Mouse (Mus musculus) hindbrain, embryonic 12.5 days (tissue): Measurements from ENCODE around the gene Braf. TPM values are rescaled to one million over a fixed set of nuclear protein-coding genes. Genes with fewer than 3 reads are reported as not detected.
"Not testable (repeated sequence)": the region's sequence is repeated elsewhere in the genome, so short reads cannot be mapped to it uniquely, and the experiment has no call there.

Experiments used
- ATAC-seq: fragments of 200-750 bp; cut with Nextera tagmentation; 2 replicates; pipeline ENCODE4 v1.8.0; 2017; ENCODE audit warnings: moderate TSS enrichment; ENCODE audit not compliant: low FRiP score
- H3K27ac ChIP-seq: fragments of 300-500 bp; sonication (generic); 2 replicates; pipeline ENCODE4 v1.5.1; 2016; ENCODE audit warnings: mild to moderate bottlenecking
- H3K27me3 ChIP-seq: fragments of 300-500 bp; sonication (generic); 2 replicates; pipeline ENCODE4 v1.6.1; 2016; ENCODE audit warnings: mild to moderate bottlenecking
- H3K36me3 ChIP-seq: fragments of 300-500 bp; sonication (generic); 2 replicates; pipeline ENCODE4 v1.6.1; 2016; ENCODE audit warnings: mild to moderate bottlenecking
- H3K4me1 ChIP-seq: fragments of 300-500 bp; sonication (generic); 2 replicates; pipeline ENCODE4 v1.6.1; 2016
- H3K4me2 ChIP-seq: fragments of 300-500 bp; sonication (generic); replicated peaks from 2 replicates; pipeline ENCODE4 v1.6.1; 2016; ENCODE audit warnings: mild to moderate bottlenecking
- H3K4me3 ChIP-seq: fragments of 300-500 bp; sonication (generic); 2 replicates; pipeline ENCODE4 v1.5.1; 2016; ENCODE audit warnings: mild to moderate bottlenecking
- H3K9ac ChIP-seq: fragments of 300-500 bp; sonication (generic); 2 replicates; pipeline ENCODE4 v1.6.1; 2016; ENCODE audit warnings: mild to moderate bottlenecking, moderate library complexity
- H3K9me3 ChIP-seq: fragments of 300-500 bp; sonication (generic); replicated peaks from 2 replicates; pipeline ENCODE4 v1.6.1; 2016; ENCODE audit warnings: mild to moderate bottlenecking
- WGBS: fragments of 180-500 bp; shearing (Covaris S2); methylation state at CpG from one replicate; pipeline ENCODE4 v1.1.7; 2016; 5-methylcytosine and 5-hydroxymethylcytosine counted together
- polyA plus RNA-seq: library from polyadenylated mRNA; unstranded; fragments of >200 nt; fragmentation: Nextera tagmentation; extraction: Ambion mirVana; gene quantifications from 2 replicates; pipeline ENCODE4 v1.2.1, GENCODE M21; 2016

The Braf gene
- polyA plus RNA-seq, result 25.7 and 29.2 TPM in 2 replicates

DNA sequence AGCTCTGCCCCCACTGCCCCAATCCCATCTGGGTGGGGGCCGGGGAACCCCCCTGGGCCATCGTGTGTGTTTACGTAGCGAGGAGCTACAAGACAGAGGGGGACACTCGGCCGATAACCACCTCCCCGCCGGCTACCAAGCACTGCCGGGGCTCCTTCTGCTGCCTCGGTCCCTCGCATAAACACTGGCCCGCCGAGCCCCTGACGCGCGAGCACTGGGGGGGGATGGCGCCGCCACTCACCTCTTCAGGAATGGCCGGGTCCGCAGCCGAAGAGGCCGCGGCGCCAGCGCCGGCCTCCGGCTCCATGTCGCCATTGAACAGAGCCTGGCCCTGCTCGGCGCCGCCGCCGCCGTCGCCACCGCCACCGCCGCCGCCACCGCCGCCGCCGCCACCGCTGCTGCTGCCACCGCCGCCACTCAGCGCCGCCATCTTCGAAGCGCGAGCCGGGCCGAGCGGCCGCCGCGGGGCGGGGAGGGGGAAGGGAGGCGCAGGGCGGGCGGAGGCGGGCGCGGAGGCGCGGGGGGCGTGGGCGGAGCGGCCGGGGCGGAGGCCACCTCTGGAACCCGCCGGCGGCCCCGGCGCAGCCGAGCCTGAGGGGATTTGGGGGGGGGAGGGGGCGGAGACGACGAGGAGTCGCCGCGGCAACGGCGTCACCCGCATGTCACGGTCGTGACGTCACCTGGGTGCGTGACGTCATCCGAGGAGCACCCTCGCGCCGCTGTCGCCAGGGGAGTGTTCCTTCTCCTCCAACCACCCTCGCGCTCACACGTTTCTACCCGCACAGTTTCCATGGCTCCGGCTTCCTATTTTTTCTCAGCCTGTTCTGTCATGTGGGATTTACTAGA is at the start of gene Braf:
TSS of gene Braf (minus strand) at position 598 of the 846 bp plus-strand sequence.
- under 1% methylated on average over 59 of the region's 101 CpGs for WGBS
- peak; percentile 92 for ATAC-seq
- peaks cover 21% of the 10 kb centered on the region for H3K4me1 ChIP-seq
- H3K36me3 ChIP-seq, result no peaks in the 10 kb centered on the region
- H3K27me3 ChIP-seq, result no peaks in the 10 kb centered on the region
- peak within 1 kb of the TSS; percentile 77 for H3K4me3 ChIP-seq
- peak within 1 kb of the TSS; percentile 80 for H3K9ac ChIP-seq
- H3K27ac ChIP-seq, result peak within 1 kb of the TSS; percentile 98
- H3K4me2 ChIP-seq, result peak within 1 kb of the TSS; percentile 90
- H3K9me3 ChIP-seq, result no peaks in the 10 kb centered on the region

DNA sequence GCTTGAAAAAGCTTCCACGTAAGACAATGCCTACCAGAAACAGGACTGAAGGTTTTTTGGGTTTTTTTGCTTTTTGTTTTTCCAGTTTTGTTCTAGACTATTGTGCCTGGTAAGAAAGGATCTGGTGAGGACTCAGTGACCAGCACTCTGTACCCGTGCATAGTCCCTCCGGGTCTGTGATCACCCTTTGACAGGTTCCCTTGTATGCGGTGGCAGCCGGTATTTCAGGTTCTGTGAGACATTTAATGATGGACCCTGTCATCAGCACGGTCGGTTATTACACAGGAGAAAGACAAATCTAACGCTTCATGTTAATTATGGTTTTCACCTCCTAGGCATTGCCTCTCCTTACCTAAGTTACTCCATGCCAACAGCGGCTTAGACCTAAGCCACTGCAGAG is 49.8 kb upstream of the Braf start:
- Histone ChIP-seq H3K9ac (no peak overlapping the region), H3K4me2 (no peak overlapping the region), H3K4me1 (no peaks in the 10 kb centered on the region), H3K27ac (no peak overlapping the region), H3K36me3 (no peaks in the 10 kb centered on the region), H3K4me3 (no peak overlapping the region), H3K9me3 (no peaks in the 10 kb centered on the region), H3K27me3 (no peaks in the 10 kb centered on the region)
- no peak for ATAC-seq
- 88% methylated on average over 9 of the region's 9 CpGs for whole genome bisulfite sequencing

DNA sequence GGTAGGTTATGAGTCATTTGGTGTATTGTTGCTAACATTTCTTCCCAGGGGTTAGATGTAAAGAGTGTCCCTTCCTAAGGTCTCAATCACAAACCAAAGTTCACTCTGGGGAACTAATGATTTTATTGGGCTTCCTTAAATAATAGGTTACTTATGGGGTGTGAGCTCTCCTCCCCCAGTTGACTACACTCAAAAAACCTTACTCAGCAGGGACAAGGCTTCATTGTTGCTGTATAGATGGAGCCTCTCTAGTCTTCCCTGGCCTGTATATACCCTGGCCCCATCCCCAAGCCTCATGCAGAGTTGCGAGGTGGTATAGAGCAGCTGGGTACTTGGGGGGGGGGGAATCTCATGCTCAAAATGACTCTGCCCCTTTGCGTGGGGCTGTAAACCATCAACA is 32.0 kb upstream of the Braf start:
- Histone ChIP-seq H3K4me1 (no peaks in the 10 kb centered on the region), H3K36me3 (no peaks in the 10 kb centered on the region), H3K27ac (no peak overlapping the region), H3K9ac (no peak overlapping the region), H3K4me2 (no peak overlapping the region), H3K4me3 (no peak overlapping the region), H3K27me3 (no peaks in the 10 kb centered on the region), H3K9me3 (no peaks in the 10 kb centered on the region)
- WGBS, result 81% methylated on average over 2 of the region's 2 CpGs
- no peak for ATAC-seq

DNA sequence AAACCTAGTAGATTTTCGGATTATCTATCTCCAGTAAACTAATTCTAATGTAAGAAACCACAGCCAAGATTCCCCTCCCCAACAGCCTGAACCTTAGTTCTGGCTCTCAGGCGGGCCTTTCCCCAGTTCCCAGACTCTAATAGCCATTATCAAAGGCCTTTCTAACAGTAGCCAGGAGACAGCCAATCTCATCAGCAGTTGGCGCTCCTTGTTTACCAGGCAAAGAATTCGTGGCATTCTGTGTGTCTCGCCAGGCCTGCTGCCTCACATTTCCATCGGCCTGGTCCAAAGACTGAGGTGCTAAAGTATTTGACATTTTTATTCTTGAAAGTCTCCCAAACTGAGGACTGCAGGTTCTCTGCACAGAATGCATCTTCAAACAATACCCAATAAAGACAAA is 24.6 kb upstream of the Braf start:
- Histone ChIP-seq H3K4me2 (no peak overlapping the region), H3K27me3 (no peaks in the 10 kb centered on the region), H3K4me1 (0 out of 2 replicates have a peak, but pooled peaks cover 5% of the 10 kb centered on the region), H3K9ac (no peak overlapping the region), H3K9me3 (no peaks in the 10 kb centered on the region), H3K36me3 (no peaks in the 10 kb centered on the region), H3K4me3 (no peak overlapping the region), H3K27ac (no peak overlapping the region)
- WGBS, result 20% methylated on average over 6 of the region's 6 CpGs
- ATAC-seq, result no peak

DNA sequence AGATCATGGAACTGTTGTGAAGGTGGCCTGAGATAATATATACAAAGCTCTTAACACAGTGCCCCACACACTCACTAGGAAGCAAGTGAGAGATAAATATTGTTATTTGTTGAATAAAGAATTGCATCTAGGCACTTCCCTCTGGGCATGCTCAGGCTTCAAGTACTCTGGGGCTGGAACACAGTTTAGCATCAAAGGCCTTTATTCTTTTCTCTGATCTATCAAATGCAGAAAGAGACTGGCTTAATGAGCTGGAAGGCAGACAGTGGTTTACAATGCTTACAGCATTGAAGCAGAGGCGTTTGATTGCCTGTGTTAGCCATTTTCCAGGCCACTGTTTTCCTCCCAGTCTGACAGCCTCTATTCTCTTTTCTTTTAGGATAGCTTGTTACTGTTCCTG is 21.8 kb upstream of the Braf start:
- Histone ChIP-seq H3K9ac (no peak overlapping the region), H3K4me1 (0 out of 2 replicates have a peak, but pooled peaks cover 5% of the 10 kb centered on the region), H3K27ac (no peak overlapping the region), H3K36me3 (no peaks in the 10 kb centered on the region), H3K27me3 (no peaks in the 10 kb centered on the region), H3K4me3 (no peak overlapping the region), H3K9me3 (no peaks in the 10 kb centered on the region), H3K4me2 (no peak overlapping the region)
- no peak for ATAC-seq
- WGBS, result 13% methylated on average over 1 of the region's 1 CpGs

- 96% methylated on average over 1 of the region's 1 CpGs for WGBS
- 0 out of 2 replicates have a peak, but pooled peaks cover 5% of the 10 kb centered on the region for H3K4me1 ChIP-seq
- no peaks in the 10 kb centered on the region for H3K36me3 ChIP-seq
- ATAC-seq, result no peak
- H3K27me3 ChIP-seq, result no peaks in the 10 kb centered on the region
- H3K4me2 ChIP-seq, result no peak overlapping the region
- no peak overlapping the region for H3K9ac ChIP-seq
- H3K4me3 ChIP-seq, result no peak overlapping the region
- no peaks in the 10 kb centered on the region for H3K9me3 ChIP-seq
- H3K27ac ChIP-seq, result no peak overlapping the region
These were observed 20.2 kb upstream of the Braf start for GRCm38 (mm10) chr6:39745456-39745855.

DNA sequence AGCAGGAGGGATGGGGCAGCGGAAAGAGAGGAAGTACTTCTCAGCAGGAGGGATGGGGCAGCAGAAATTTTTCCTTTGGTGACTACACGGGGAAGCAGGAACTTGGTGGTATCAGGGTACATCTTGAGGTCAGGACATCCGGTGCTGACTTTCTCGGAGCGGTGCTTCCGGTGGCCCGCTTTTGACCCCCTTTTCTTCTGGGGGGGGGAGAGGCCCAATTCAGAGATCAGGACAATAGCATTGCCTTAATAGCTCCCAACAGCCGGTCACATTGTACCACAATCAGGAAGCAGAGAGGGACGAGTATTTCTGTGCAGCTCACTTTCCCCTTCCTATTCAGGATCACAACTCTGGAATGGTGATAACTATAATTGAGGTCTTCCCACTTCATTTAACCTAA is 14.4 kb upstream of the Braf start:
- not testable (repeated sequence) for H3K4me2 ChIP-seq, H3K36me3 ChIP-seq, H3K27ac ChIP-seq, H3K4me3 ChIP-seq, H3K9ac ChIP-seq, H3K4me1 ChIP-seq, ATAC-seq, H3K9me3 ChIP-seq, H3K27me3 ChIP-seq
- 87% methylated on average over 9 of the region's 9 CpGs for WGBS

DNA sequence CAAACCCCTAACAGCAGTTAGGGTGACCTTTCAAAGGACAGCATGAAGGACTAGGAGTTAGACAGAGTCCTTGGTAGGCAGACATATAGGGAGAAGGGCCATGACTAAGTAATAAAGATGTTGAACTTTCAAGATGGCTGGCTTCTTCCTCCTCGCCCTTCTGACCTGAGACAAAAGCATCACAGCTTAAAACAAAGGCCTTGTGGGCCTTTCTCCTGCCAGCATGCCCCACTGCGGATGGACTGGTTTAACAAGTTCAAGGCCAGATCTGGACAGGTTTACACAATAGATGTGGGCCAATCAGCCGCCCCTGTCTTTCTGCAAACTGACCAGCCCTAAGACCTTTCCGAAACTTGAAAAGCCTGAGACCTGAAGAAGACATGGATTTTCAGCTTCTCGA is 2.8 kb upstream of the Braf start:
- Histone ChIP-seq H3K4me3 (no peak overlapping the region), H3K27me3 (no peaks in the 10 kb centered on the region), H3K9ac (no peak overlapping the region), H3K9me3 (no peaks in the 10 kb centered on the region), H3K27ac (no peak overlapping the region), H3K4me1 (peaks cover 11% of the 10 kb centered on the region), H3K36me3 (no peaks in the 10 kb centered on the region), H3K4me2 (no peak overlapping the region)
- WGBS, result 82% methylated on average over 5 of the region's 5 CpGs
- no peak for ATAC-seq

GRCm38 (mm10) chr6:39726149-39726548 is 886 bp upstream of the Braf start:
- peaks cover 16% of the 10 kb centered on the region for H3K4me1 ChIP-seq
- no peaks in the 10 kb centered on the region for H3K9me3 ChIP-seq
- H3K36me3 ChIP-seq, result no peaks in the 10 kb centered on the region
- H3K4me3 ChIP-seq, result no peak overlapping the region
- no peak overlapping the region for H3K27ac ChIP-seq
- H3K9ac ChIP-seq, result no peak overlapping the region
- no peaks in the 10 kb centered on the region for H3K27me3 ChIP-seq
- 90% methylated on average over 3 of the region's 3 CpGs for WGBS
- ATAC-seq, result no peak
- no peak overlapping the region for H3K4me2 ChIP-seq

GRCm38 (mm10) chr6:39724542-39724865 is 759 bp downstream of the Braf start:
- H3K4me2 ChIP-seq, result peak overlapping the region; percentile 90
- H3K36me3 ChIP-seq, result no peaks in the 10 kb centered on the region
- no peaks in the 10 kb centered on the region for H3K9me3 ChIP-seq
- peak overlapping the region; percentile 77 for H3K4me3 ChIP-seq
- peak; percentile 53 for ATAC-seq
- H3K27ac ChIP-seq, result peak overlapping the region; percentile 98
- peak overlapping the region; percentile 80 for H3K9ac ChIP-seq
- H3K4me1 ChIP-seq, result peaks cover 21% of the 10 kb centered on the region
- H3K27me3 ChIP-seq, result no peaks in the 10 kb centered on the region
- WGBS, result under 1% methylated on average over 12 of the region's 12 CpGs

- H3K36me3 ChIP-seq, result no peaks in the 10 kb centered on the region
- no peaks in the 10 kb centered on the region for H3K27me3 ChIP-seq
- WGBS, result 3% methylated on average over 7 of the region's 7 CpGs
- peak overlapping the region; percentile 80 for H3K9ac ChIP-seq
- H3K4me2 ChIP-seq, result peak overlapping the region; percentile 90
- peak overlapping the region; percentile 98 for H3K27ac ChIP-seq
- H3K9me3 ChIP-seq, result no peaks in the 10 kb centered on the region
- H3K4me3 ChIP-seq, result peak overlapping the region; percentile 77
- ATAC-seq, result no peak
- peaks cover 21% of the 10 kb centered on the region for H3K4me1 ChIP-seq
These were observed 1.2 kb downstream of the Braf start for GRCm38 (mm10) chr6:39724071-39724470.

GRCm38 (mm10) chr6:39718567-39718966 is 6.7 kb downstream of the Braf start:
- H3K27me3 ChIP-seq, result no peaks in the 10 kb centered on the region
- no peaks in the 10 kb centered on the region for H3K9me3 ChIP-seq
- no peak overlapping the region for H3K4me2 ChIP-seq
- H3K27ac ChIP-seq, result no peak overlapping the region
- ATAC-seq, result no peak
- no peak overlapping the region for H3K4me3 ChIP-seq
- no peak overlapping the region for H3K9ac ChIP-seq
- WGBS, result 74% methylated on average over 6 of the region's 6 CpGs
- H3K36me3 ChIP-seq, result no peaks in the 10 kb centered on the region
- H3K4me1 ChIP-seq, result peaks cover 15% of the 10 kb centered on the region

DNA sequence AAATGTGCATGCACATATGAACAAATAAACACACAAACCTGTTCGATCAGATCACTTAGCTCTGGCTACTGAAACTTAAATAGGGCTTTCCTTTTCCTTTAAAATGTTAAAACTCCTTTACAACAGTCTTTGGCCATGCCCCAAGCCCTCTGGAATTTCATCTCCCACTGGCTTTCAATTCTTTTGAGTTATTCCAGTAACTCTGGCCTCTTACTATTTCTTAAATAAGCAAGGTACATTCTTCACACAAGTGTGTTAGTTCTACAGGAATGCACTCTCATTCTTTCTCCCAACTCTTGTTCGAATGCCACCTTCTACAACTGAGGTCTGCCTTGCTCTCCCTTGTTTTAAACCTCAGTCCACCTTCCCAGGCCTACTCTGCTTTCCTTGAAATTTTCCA is 8.2 kb downstream of the Braf start:
- Histone ChIP-seq H3K27me3 (no peaks in the 10 kb centered on the region), H3K9me3 (no peaks in the 10 kb centered on the region), H3K27ac (no peak overlapping the region), H3K4me1 (peaks cover 5% of the 10 kb centered on the region; the same call in 1 of the 2 replicates), H3K36me3 (no peaks in the 10 kb centered on the region), H3K4me3 (no peak overlapping the region), H3K4me2 (no peak overlapping the region), H3K9ac (no peak overlapping the region)
- ATAC-seq, result no peak
- 90% methylated on average over 2 of the region's 2 CpGs for WGBS
